Mouse (Mus musculus): ENCODE measurements around the gene Inpp5a.
"Not testable (repeated sequence)": the region's sequence is repeated elsewhere in the genome, so short reads cannot be mapped to it uniquely, and the experiment has no call there.

The Inpp5a gene

GRCm38 (mm10) chr7:139400926-139401325, 12.0 kb downstream of the Inpp5a start:
- DNase-seq (ENCODE audit: low spot score): no peak

DNA sequence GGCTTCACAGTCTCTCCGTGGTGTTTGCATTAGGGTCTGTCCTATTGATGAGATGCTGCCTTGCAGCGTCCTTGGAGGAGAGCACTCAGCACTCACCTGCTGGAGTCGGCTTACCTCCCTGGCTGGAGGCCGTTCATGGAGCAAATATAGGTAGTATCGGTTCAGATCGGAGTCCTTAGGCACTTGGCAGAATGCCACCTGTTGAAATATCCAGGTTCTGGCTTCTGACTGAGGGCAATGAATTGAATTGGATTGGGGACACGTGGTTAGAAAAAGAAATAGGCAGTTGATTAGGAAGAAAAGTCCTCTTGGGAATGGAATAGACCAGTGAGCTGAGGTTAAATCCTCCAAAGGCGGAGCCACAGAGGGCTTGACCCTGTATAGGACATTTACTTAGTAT, 12.9 kb downstream of the Inpp5a start:
- no peak for DNase-seq (ENCODE audit: low spot score)

DNA sequence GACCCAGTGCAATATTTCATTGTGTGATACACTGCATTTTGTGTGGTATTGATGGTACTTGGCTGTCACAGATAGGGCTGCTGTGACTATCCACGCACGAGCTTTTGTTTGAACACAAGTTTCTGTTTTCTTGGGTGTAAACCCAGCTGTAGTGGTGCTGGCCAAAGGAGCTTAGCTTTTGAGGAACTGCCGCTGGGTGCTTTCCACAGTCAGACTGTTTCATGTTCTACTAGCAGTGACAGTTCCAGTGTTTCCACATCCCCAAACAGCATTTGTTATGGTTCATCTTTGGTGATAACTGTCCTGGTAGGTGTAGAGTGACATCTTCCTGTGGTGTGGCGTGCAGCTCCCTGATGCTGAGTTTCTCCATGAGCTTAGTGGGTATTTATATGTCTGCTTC, 13.8 kb downstream of the Inpp5a start:
- DNase-seq (ENCODE audit: low spot score): no peak

GRCm38 (mm10) chr7:139406581-139406980, 17.7 kb downstream of the Inpp5a start:
- DNase-seq (ENCODE audit: low spot score): no peak

DNA sequence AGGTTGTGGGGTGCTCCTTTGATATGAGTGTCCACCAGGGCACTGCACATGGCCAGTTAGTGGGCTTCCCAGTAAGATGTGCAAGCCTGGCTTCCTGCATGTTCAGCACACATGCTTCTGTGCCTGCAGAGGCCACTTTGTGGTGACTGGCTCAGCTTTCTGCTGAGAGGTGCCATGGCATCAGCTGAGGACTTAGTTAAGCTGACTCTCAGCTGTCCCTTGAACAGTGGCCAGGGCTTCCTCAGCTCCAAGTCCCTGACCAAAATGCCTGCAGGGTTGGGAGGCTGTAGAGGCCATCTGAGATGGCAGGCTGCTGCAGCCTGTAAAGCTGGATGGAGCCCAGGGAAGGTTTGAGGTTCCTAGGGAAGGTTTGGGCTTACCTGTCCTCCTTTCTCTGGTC, 19.1 kb downstream of the Inpp5a start:
- DNase-seq (ENCODE audit: low spot score): no peak

DNA sequence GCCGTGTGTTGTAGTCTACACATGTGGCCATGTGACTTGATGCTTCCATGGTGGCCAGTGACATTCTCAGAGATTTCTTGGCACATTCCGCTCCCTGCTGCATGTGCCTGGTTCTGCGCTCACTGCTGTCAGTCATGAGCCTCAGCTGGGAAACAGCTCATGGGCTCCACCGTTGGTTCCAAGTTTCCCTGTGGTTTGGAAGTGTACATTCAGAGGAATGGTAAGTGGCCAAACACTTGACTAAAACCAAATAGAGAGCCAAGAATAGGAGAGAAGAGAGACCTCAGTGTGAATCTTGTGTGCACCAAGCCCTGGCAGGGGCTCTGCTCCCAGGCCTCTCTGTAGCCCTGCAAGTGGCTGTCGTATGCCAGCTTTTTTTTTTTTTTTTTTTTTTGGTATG, 21.0 kb downstream of the Inpp5a start:
- DNase-seq (ENCODE audit: low spot score): no peak

GRCm38 (mm10) chr7:139412223-139412950, 23.5 kb downstream of the Inpp5a start:
- no peak for DNase-seq (ENCODE audit: low spot score)

GRCm38 (mm10) chr7:139413400-139413799, 24.5 kb downstream of the Inpp5a start:
- no peak for DNase-seq (ENCODE audit: low spot score)

DNA sequence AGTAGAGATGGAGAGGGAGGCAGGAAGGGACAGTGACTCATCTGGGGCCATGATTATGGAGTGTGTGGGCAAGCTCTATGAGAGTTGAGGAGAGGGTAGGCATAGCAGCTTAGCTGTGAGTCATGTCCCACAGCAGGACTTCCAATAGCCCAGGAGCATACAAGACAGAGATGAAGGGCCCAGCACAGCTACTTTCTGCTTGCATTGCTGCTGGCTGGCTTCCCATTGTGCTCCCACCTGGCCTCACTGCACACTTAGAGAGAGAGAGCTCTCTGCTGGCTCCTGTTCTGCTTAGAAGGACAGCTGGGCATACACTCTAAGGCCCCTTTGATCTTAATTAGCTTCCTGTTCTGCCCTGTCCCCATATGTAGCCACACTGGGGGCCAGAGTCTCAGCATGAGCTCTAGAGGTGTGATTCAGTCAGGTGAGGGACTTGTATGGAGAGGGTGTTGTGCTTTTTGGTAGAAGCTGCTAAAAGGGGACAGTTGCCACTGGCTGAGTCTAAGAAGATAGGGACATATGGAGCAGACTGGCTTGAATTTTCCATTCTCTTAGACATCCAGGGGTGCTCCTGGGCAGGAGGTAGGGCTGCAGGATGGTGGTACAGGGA, 26.8 kb downstream of the Inpp5a start:
- no peak for DNase-seq (ENCODE audit: low spot score)

DNA sequence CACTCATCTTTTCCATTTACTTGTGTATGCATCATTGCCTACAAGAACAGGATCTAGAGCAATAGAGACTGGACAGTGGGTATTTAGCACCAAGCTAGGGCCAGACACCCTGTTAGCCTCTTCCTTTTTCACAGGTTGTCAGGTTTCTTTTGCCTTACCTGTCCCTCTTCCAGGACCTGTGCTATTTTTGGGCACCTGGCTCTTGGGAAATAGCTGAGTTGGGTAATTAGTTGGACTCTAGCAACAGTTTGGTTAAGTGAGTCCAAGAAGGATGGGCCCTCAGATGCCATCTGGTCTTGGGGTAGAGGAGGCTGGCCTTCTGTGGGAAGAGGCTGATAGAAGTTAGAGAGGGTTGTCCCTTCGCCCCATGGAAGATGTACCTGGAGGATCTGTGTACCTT, 29.5 kb downstream of the Inpp5a start:
- DNase-seq (ENCODE audit: low spot score): no peak

GRCm38 (mm10) chr7:139422827-139423226, 33.9 kb downstream of the Inpp5a start:
- DNase-seq (ENCODE audit: low spot score): no peak

GRCm38 (mm10) chr7:139434095-139434830, 45.4 kb downstream of the Inpp5a start:
- no peak for DNase-seq (ENCODE audit: low spot score)

- DNase-seq (ENCODE audit: low spot score): not testable (repeated sequence)
These were observed 46.0 kb downstream of the Inpp5a start for GRCm38 (mm10) chr7:139434931-139435330.

- DNase-seq (ENCODE audit: low spot score): no peak
These were observed 46.8 kb downstream of the Inpp5a start for GRCm38 (mm10) chr7:139435749-139436148.

DNA sequence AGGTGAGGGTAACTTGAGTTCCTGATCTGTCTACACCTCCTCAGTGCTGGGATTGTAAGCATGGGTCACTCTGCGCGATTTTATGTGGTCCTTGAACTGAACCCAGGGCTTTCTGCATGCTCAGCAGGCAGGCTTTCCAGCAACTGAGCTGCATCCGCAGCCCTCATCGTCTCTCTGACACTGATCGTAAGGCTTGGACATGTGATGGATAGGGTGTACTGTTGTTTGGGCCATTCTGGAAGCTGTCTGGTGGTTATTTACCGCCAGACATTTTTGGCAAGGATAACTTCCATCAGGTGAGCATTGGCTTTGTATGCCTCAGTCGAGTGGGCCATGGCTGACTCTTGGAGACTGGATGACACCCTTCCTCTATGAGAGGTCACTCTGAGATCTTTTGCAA, 48.0 kb downstream of the Inpp5a start:
- no peak for DNase-seq (ENCODE audit: low spot score)

DNA sequence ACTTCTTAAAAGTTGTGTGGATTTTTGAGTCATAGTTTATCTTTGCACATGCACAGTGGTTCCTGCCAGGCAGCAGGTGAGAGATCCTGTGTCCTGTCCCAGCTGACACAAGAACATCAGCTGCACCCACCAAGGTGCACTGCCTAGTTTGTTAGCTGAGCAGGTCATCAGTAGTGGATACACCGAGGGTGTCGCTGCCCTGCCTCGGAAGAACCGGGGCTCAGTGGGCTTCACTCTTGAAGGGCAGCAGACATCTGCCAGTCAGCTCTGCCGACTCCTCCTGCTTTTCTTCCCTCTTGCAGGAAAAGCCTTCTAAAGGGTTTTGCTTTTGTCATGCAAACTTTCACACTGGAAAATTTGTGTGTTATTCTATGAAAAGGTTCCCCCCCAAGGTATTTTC, 48.6 kb downstream of the Inpp5a start:
- DNase-seq (ENCODE audit: low spot score): no peak

DNA sequence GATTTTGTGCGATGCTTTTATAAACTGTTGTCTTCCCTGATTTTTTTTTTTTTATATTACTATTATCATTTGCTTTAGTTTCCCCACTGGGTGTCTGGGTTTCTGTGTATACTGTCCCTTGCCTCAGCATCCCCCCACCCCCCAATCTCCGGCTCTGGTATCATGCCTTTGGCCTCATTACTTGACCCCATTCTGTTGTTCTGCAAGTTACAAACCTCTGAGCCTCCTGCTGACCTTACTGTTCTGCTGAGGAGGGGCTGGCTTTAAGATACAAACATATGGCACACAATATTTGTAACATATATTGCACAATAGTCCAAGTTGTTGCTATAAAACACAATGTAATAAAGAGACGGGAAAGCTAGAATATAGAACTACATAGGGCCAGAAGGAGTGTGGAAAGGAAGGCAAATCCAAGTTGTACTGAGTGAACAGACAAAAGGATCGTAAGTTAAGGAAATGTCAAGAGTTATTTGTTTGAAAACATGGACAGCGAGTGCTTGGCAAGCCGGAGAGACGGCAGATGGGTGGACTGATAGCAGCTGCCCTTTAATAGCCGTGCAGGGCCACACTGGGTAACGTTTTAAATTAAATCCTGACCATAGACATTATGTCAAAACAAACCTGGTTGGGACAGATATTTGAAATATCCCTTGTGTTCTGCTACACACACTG, 49.2 kb downstream of the Inpp5a start:
- DNase-seq (ENCODE audit: low spot score): no peak

- DNase-seq (ENCODE audit: low spot score): no peak
These were observed 49.7 kb downstream of the Inpp5a start for GRCm38 (mm10) chr7:139438601-139438945.

DNA sequence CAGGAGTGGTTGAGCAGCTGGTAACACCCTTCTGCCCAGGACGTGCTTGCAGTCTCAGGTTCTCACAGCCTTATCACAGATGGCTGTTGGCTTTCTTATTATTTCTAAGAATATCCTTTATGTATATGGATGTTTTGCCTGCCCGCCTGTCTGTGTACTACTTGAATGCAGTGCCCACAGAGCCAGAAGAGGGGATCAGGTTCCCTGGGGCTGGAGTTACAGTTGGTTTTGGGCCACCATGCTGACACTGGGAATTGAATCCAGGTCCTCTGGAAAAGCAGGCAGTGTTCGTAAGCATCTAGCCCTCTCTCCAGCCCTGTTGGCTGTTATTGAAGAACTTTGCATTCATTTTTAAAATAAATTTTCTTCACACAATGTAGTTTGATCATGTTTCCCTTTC, 50.1 kb downstream of the Inpp5a start:
- no peak for DNase-seq (ENCODE audit: low spot score)

DNA sequence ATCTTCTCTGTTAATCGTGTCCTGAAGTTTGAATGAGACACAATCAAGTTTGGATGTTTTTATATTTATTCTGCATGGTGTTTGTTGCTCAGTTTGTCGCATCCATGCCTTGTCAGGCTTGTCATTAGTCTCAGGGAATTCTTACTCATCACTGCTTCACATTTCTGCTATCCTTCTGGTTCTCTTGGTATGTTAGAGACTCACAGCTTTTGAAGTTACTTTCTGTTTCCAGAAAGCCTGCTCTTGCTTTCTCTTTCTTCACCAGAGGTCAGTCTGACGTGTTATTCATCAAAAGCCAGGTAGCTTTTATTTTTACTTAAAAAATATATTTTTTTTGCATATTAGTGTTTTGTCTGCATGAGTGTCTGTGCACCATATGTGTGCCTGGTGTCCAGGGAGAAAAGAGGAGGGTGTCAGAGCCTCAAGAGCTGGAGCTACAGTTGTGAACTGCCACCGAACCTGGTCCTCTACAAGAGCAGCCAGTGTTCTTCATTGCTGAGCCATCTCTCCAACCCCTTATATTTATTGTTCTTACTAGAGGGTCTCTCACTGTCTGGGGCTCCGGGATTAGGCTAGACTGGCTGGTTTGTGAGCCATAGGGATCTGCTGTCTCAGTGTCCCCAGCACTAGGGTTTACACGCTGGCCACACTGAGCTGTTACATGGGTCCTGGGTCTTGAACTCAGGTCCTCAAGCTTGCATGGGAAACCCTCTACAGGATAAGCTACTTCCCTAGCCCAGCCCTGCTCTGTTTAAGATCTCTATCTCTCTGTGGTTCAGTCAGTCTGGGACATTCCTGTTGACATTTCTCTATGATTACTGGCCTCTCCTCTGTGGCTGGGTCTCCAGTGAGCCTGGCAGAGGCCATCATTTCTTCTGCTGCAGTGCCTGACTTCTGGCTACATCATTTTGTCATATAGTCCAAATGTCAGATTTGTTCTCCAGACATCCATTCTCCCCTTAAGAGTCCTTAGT, 51.3 kb downstream of the Inpp5a start:
- no peak for DNase-seq (ENCODE audit: low spot score)

- no peak for DNase-seq (ENCODE audit: low spot score)
These were observed 52.1 kb downstream of the Inpp5a start for GRCm38 (mm10) chr7:139441022-139441421.

- no peak for DNase-seq (ENCODE audit: low spot score)
These were observed 52.9 kb downstream of the Inpp5a start for GRCm38 (mm10) chr7:139441761-139442211.

Measured in urinary bladder, postnatal 25 days (tissue).